Mouse (Mus musculus) lung, embryonic 16.5 days (tissue): ENCODE data around the gene Ctcf. TPM values are rescaled to one million over a fixed set of nuclear protein-coding genes. Genes with fewer than 3 reads are reported as not detected.
A peak's percentile ranks its signal among the peaks of the same experiment; 100 is the strongest.

Experiments used
- ATAC-seq: fragments of 200-750 bp; cut with Nextera tagmentation; 2 replicates; pipeline ENCODE4 v1.8.0; 2017; ENCODE audit warnings: low read depth, mild to moderate bottlenecking, moderate library complexity
- H3K27ac ChIP-seq: fragments of 300-500 bp; sonication (generic); 2 replicates; pipeline ENCODE4 v1.5.1; 2014; ENCODE audit warnings: mild to moderate bottlenecking, control low read depth, low read length
- H3K27me3 ChIP-seq: fragments of 300-500 bp; sonication (generic); 2 replicates; pipeline ENCODE4 v1.6.1; 2014; ENCODE audit warnings: low read depth, low read length, mixed read lengths; ENCODE audit not compliant: control insufficient read depth, insufficient read depth
- H3K36me3 ChIP-seq: fragments of 300-500 bp; sonication (generic); 2 replicates; pipeline ENCODE4 v1.6.1; 2014; ENCODE audit warnings: low read length; ENCODE audit not compliant: control insufficient read depth, insufficient read depth
- H3K4me1 ChIP-seq: fragments of 300-500 bp; sonication (generic); replicated peaks from 2 replicates; pipeline ENCODE4 v1.6.1; 2014; ENCODE audit warnings: low read length, mixed read lengths; ENCODE audit not compliant: control insufficient read depth, insufficient read depth
- H3K4me2 ChIP-seq: fragments of 300-500 bp; sonication (generic); 2 replicates; pipeline ENCODE4 v1.6.1; 2014; ENCODE audit warnings: low read depth, low read length, control low read depth
- H3K4me3 ChIP-seq: fragments of 300-500 bp; sonication (generic); 2 replicates; pipeline ENCODE4 v1.5.1; 2014; ENCODE audit warnings: mild to moderate bottlenecking, low read length, control low read depth
- H3K9ac ChIP-seq: fragments of 300-500 bp; sonication (generic); 2 replicates; pipeline ENCODE4 v1.6.1; 2014; ENCODE audit warnings: low read length, control low read depth
- H3K9me3 ChIP-seq: fragments of 300-500 bp; sonication (generic); 2 replicates; pipeline ENCODE4 v1.6.1; 2016; ENCODE audit warnings: low read length; ENCODE audit not compliant: control insufficient read depth
- WGBS: fragments of 180-500 bp; shearing (Covaris S2); extraction: QIAGEN DNeasy Blood & Tissue Kit; methylation state at CpG from one replicate; pipeline ENCODE4 v1.1.7; 2014; 5-methylcytosine and 5-hydroxymethylcytosine counted together
- polyA plus RNA-seq: library from polyadenylated mRNA; unstranded; fragments of >200 nt; fragmentation: Nextera tagmentation; extraction: Ambion mirVana; gene quantifications from 2 replicates; pipeline ENCODE4 v1.2.1, GENCODE M21; 2015

The Ctcf gene
- polyA plus RNA-seq, 1 experiment from 2014 or later, result 116 TPM

- peak; percentile 91 for ATAC-seq
- Histone ChIP-seq H3K36me3 (peaks cover 25% of the 10 kb centered on the region), H3K4me1 (peaks cover 23% of the 10 kb centered on the region), H3K4me3 (no peak overlapping the region), H3K9ac (no peak overlapping the region), H3K9me3 (no peaks in the 10 kb centered on the region), H3K27me3 (no peaks in the 10 kb centered on the region), H3K27ac (peak overlapping the region; percentile 40), H3K4me2 (no peak overlapping the region)
- 6% methylated on average over 8 of the region's 8 CpGs for WGBS
Measured at GRCm38 (mm10) chr8:105622421-105622920, 13.9 kb upstream of the Ctcf start.

DNA sequence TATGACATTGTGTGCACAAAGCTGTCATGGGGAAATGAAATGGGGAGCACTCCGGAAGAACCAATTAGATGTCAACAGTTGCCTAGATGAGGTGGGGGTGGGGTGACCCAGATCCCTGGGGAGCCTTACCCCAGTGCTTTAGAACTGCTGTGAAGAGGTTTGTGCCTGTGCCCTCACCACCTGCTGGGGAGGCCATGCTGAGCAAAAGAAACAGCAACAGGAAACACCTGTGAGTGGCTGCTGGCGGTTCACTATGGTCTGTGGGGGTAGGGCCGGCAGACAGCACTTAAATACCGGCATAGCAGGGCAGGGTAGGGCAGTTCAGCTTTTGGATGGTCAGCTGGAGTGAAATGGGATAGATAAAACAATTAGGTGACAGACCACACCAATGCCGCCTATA lies 13.2 kb upstream of the Ctcf start:
- no peak overlapping the region for H3K4me3 ChIP-seq
- ATAC-seq, result peak; percentile 32

GRCm38 (mm10) chr8:105623679-105624245 lies 12.6 kb upstream of the Ctcf start:
- no peaks in the 10 kb centered on the region for H3K27me3 ChIP-seq
- no peak overlapping the region for H3K4me3 ChIP-seq
- 51% methylated on average over 7 of the region's 7 CpGs for WGBS
- ATAC-seq, result no peak
- no peak overlapping the region for H3K9ac ChIP-seq
- H3K9me3 ChIP-seq, result no peaks in the 10 kb centered on the region
- H3K36me3 ChIP-seq, result peaks cover 13% of the 10 kb centered on the region
- H3K4me2 ChIP-seq, result no peak overlapping the region
- H3K4me1 ChIP-seq, result peaks cover 23% of the 10 kb centered on the region
- H3K27ac ChIP-seq, result no peak overlapping the region

More for the DNA sequence above, 13.2 kb upstream of the Ctcf start:
- Histone ChIP-seq H3K9ac (no peak overlapping the region), H3K36me3 (peaks cover 19% of the 10 kb centered on the region), H3K9me3 (no peaks in the 10 kb centered on the region), H3K27me3 (no peaks in the 10 kb centered on the region), H3K4me2 (no peak overlapping the region), H3K4me1 (peaks cover 23% of the 10 kb centered on the region), H3K27ac (peak overlapping the region; percentile 34)
- 32% methylated on average over 5 of the region's 5 CpGs for WGBS

DNA sequence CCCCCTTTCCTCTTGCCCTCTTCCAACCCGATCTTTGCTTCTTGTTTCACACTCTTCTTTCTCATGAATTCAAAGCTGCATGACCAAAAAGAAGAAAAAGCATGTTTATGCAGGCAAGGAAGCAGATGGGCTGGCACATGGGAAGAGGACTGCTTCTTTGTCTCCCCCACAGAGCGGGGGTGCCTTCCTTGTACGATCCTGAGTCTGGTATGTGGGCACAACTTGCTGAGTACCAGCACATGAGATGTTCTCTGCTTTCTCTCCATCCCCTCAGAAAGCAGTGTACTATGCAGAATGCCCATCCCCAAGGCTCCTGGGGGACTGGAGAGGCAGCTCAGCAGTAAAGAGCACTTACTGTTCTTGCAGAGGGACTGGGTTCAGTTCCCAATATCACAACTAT lies 12.0 kb upstream of the Ctcf start:
- Histone ChIP-seq H3K9ac (no peak overlapping the region), H3K27me3 (no peaks in the 10 kb centered on the region), H3K9me3 (no peaks in the 10 kb centered on the region), H3K4me2 (no peak overlapping the region), H3K4me1 (peaks cover 23% of the 10 kb centered on the region), H3K4me3 (no peak overlapping the region), H3K36me3 (peaks cover 10% of the 10 kb centered on the region), H3K27ac (peak overlapping the region; percentile 45; the same call in 1 of the 2 replicates)
- WGBS, result 47% methylated on average over 3 of the region's 3 CpGs
- ATAC-seq, result no peak

GRCm38 (mm10) chr8:105624831-105625230 lies 11.5 kb upstream of the Ctcf start:
- H3K4me2 ChIP-seq, result no peak overlapping the region
- H3K27me3 ChIP-seq, result no peaks in the 10 kb centered on the region
- peaks cover 23% of the 10 kb centered on the region for H3K4me1 ChIP-seq
- no peak overlapping the region for H3K4me3 ChIP-seq
- WGBS, result 38% methylated on average over 1 of the region's 1 CpGs
- no peaks in the 10 kb centered on the region for H3K9me3 ChIP-seq
- ATAC-seq, result no peak
- peaks cover 7% of the 10 kb centered on the region for H3K36me3 ChIP-seq
- no peak overlapping the region for H3K9ac ChIP-seq
- peak overlapping the region; percentile 45; the same call in 1 of the 2 replicates for H3K27ac ChIP-seq

DNA sequence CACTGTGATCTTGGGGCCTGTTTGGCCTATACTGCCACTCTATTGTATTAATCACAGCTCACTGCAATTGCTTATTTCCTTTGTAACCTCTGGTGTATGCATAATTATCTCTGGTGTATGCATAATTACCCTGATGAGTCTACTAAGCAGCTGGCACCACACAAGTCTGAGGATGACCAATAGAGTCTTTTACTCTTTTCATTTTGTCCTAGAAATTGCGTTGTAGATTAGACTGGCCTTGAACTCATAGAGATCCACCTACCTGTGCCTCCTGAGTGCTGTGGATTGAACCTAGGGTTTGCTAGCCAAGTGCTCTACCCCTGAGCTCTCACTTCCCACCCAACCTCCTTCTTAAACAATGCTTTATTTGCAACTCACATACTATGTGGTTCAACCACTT lies 10.3 kb upstream of the Ctcf start:
- no peak for ATAC-seq
- WGBS, result 75% methylated on average over 1 of the region's 1 CpGs

GRCm38 (mm10) chr8:105629337-105629736 lies 7.0 kb upstream of the Ctcf start:
- 84% methylated on average over 4 of the region's 4 CpGs for WGBS
- Histone ChIP-seq H3K9ac (no peak overlapping the region), H3K36me3 (no peaks in the 10 kb centered on the region), H3K27me3 (no peaks in the 10 kb centered on the region), H3K4me2 (no peak overlapping the region), H3K4me1 (peaks cover 9% of the 10 kb centered on the region; the same call in 1 of the 2 replicates), H3K27ac (no peak overlapping the region), H3K4me3 (no peak overlapping the region), H3K9me3 (no peaks in the 10 kb centered on the region)
- ATAC-seq, result no peak

More for the DNA sequence above, 10.3 kb upstream of the Ctcf start:
- no peak overlapping the region for H3K4me3 ChIP-seq
- H3K9me3 ChIP-seq, result no peaks in the 10 kb centered on the region
- H3K4me2 ChIP-seq, result no peak overlapping the region
- no peaks in the 10 kb centered on the region for H3K27me3 ChIP-seq
- H3K4me1 ChIP-seq, result peaks cover 23% of the 10 kb centered on the region
- no peak overlapping the region for H3K9ac ChIP-seq
- no peak overlapping the region for H3K27ac ChIP-seq
- peaks cover 5% of the 10 kb centered on the region for H3K36me3 ChIP-seq

- no peak overlapping the region for H3K27ac ChIP-seq
- no peak for ATAC-seq
Measured at GRCm38 (mm10) chr8:105634771-105635458, 1.5 kb upstream of the Ctcf start.

DNA sequence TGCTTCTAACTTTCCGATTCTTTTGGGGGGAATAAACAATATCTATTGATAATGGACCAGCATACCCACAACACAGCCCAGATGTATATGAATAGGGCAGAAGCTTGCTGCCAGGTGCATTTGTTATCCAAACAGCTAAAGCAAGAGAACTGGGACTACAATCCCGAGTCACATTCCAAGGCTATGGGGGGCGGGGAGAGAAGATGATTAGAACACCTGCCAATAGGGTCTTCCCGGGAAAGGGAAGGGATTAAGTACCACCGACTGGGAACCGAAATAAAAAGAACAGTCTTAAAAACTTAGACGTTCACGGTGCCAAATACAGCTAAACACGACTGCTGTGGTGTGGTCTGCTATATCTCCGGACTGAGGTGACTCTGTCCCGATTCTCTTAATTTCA lies 887 bp upstream of the Ctcf start:
- Histone ChIP-seq H3K36me3 (no peaks in the 10 kb centered on the region), H3K4me1 (peaks cover 25% of the 10 kb centered on the region), H3K4me2 (peak overlapping the region; percentile 67), H3K27ac (peak overlapping the region; percentile 100), H3K9me3 (no peaks in the 10 kb centered on the region), H3K9ac (peak overlapping the region; percentile 99), H3K4me3 (peak overlapping the region; percentile 90), H3K27me3 (no peaks in the 10 kb centered on the region)
- no peak for ATAC-seq
- WGBS, result 3% methylated on average over 11 of the region's 11 CpGs

More at GRCm38 (mm10) chr8:105634771-105635458, 1.5 kb upstream of the Ctcf start:
- 86% methylated on average over 2 of the region's 2 CpGs for whole genome bisulfite sequencing
- H3K4me3 ChIP-seq, result peak overlapping the region; percentile 90
- H3K9me3 ChIP-seq, result no peaks in the 10 kb centered on the region
- peak overlapping the region; percentile 67 for H3K4me2 ChIP-seq
- no peaks in the 10 kb centered on the region for H3K27me3 ChIP-seq
- no peaks in the 10 kb centered on the region for H3K36me3 ChIP-seq
- H3K9ac ChIP-seq, result peak overlapping the region; percentile 99
- peaks cover 22% of the 10 kb centered on the region for H3K4me1 ChIP-seq
